Mouse (Mus musculus) kidney, adult 18-20 months (tissue): ENCODE results near the gene Mup7.
"Not testable (repeated sequence)": the region's sequence is repeated elsewhere in the genome, so short reads cannot be mapped to it uniquely, and the experiment has no call there.

Experiments used
- DNase-seq: peaks from one replicate; pipeline ENCODE4 v3.0.0; 2021

The Mup7 gene

GRCm38 (mm10) chr4:60070375-60070774, at the start of gene Mup7:
Gene Mup7, minus strand, starts transcription at chr4:60070475.
- DNase-seq = not testable (repeated sequence)

GRCm38 (mm10) chr4:60079865-60080264, 9.6 kb upstream of the Mup7 start:
- not testable (repeated sequence) for DNase-seq

- not testable (repeated sequence) for DNase-seq
Measured at GRCm38 (mm10) chr4:60029334-60030111, 40.8 kb downstream of the Mup7 start.

GRCm38 (mm10) chr4:60020141-60020540, 50.1 kb downstream of the Mup7 start:
- peak; percentile 37 for DNase-seq
